Mouse (Mus musculus) heart, postnatal 0 days (tissue): ENCODE data around the gene Prok1.

ENCODE experiments used
- CTCF ChIP-seq: IDR thresholded peaks from 2 replicates; pipeline ENCODE4 v1.5.1; 2016; ENCODE audit warnings: antibody characterized with exemption, control low read depth, low read depth
- EP300 ChIP-seq: IDR thresholded peaks from 2 replicates; pipeline ENCODE4 v1.6.1; 2016; ENCODE audit warnings: antibody characterized with exemption, low read depth

GRCm38 (mm10) chr3:107229822-107230221 lies 9.7 kb downstream of the Prok1 start:
- TF ChIP-seq CTCF (no peak), EP300 (no peak)
